Mouse (Mus musculus) midbrain, postnatal 0 days (tissue): ENCODE results near the gene Uspl1. TPM values are rescaled to one million over a fixed set of nuclear protein-coding genes. Genes with fewer than 3 reads are reported as not detected.

Experiments used
- ATAC-seq: fragments of 200-750 bp; cut with Nextera tagmentation; 2 replicates; pipeline ENCODE4 v1.8.0; 2017; ENCODE audit warnings: moderate number of reproducible peaks, mild to moderate bottlenecking, moderate TSS enrichment, moderate library complexity; ENCODE audit not compliant: low FRiP score
- DNase-seq: peaks from one replicate; pipeline ENCODE4 v3.0.0-alpha.2; 2015; ENCODE audit warnings: low spot score
- H3K27ac ChIP-seq: fragments of 300-500 bp; sonication (generic); 2 replicates; pipeline ENCODE4 v1.5.1; 2014; ENCODE audit warnings: low read depth, mild to moderate bottlenecking, low read length, mixed read lengths
- H3K27me3 ChIP-seq: fragments of 300-500 bp; sonication (generic); 2 replicates; pipeline ENCODE4 v1.6.1; 2014; ENCODE audit warnings: low read length, control low read depth, mixed read lengths; ENCODE audit not compliant: insufficient read depth
- H3K36me3 ChIP-seq: fragments of 300-500 bp; sonication (generic); 2 replicates; pipeline ENCODE4 v1.6.1; 2014; ENCODE audit warnings: low read length, control low read depth, mixed read lengths; ENCODE audit not compliant: insufficient read depth
- H3K4me1 ChIP-seq: fragments of 300-500 bp; sonication (generic); 2 replicates; pipeline ENCODE4 v1.6.1; 2014; ENCODE audit warnings: mild to moderate bottlenecking, control low read depth, antibody characterized with exemption, low read length, mixed read lengths; ENCODE audit not compliant: insufficient read depth
- H3K4me2 ChIP-seq: fragments of 300-500 bp; sonication (generic); 2 replicates; pipeline ENCODE4 v1.6.1; 2014; ENCODE audit warnings: low read depth, mild to moderate bottlenecking, low read length, mixed read lengths; ENCODE audit not compliant: poor library complexity, severe bottlenecking
- H3K4me3 ChIP-seq: fragments of 300-500 bp; sonication (generic); 2 replicates; pipeline ENCODE4 v1.5.1; 2014; ENCODE audit warnings: low read depth, mild to moderate bottlenecking, low read length, moderate library complexity
- H3K9ac ChIP-seq: fragments of 300-500 bp; sonication (generic); replicated peaks from 2 replicates; pipeline ENCODE4 v1.6.1; 2014; ENCODE audit warnings: mild to moderate bottlenecking, low read length, moderate library complexity, mixed read lengths; ENCODE audit not compliant: poor library complexity, severe bottlenecking
- H3K9me3 ChIP-seq: fragments of 300-500 bp; sonication (generic); 2 replicates; pipeline ENCODE4 v1.6.1; 2016; ENCODE audit warnings: low read length, control low read depth
- CTCF ChIP-seq: IDR thresholded peaks from 2 replicates; pipeline ENCODE4 v1.5.1; 2016; ENCODE audit warnings: antibody characterized with exemption, mild to moderate bottlenecking
- WGBS: fragments of 180-500 bp; shearing (Covaris S2); extraction: QIAGEN DNeasy Blood & Tissue Kit; methylation state at CpG from one replicate; pipeline ENCODE4 v1.1.7; 2014; 5-methylcytosine and 5-hydroxymethylcytosine counted together
- polyA plus RNA-seq: library from polyadenylated mRNA; unstranded; fragments of >200 nt; fragmentation: Nextera tagmentation; extraction: Ambion mirVana; gene quantifications from 2 replicates; pipeline ENCODE4 v1.2.1, GENCODE M21; 2015
- total RNA-seq: library from RNA; depleted of rRNA; stranded (reverse); fragments of >200 nt; gene quantifications from 2 replicates; pipeline ENCODE4 v1.2.3, GENCODE M21; 2014

Uspl1 gene
- total and polyA plus RNA-seq, 2 experiments from 2014 or later = 47.0 to 48.1 TPM

DNA sequence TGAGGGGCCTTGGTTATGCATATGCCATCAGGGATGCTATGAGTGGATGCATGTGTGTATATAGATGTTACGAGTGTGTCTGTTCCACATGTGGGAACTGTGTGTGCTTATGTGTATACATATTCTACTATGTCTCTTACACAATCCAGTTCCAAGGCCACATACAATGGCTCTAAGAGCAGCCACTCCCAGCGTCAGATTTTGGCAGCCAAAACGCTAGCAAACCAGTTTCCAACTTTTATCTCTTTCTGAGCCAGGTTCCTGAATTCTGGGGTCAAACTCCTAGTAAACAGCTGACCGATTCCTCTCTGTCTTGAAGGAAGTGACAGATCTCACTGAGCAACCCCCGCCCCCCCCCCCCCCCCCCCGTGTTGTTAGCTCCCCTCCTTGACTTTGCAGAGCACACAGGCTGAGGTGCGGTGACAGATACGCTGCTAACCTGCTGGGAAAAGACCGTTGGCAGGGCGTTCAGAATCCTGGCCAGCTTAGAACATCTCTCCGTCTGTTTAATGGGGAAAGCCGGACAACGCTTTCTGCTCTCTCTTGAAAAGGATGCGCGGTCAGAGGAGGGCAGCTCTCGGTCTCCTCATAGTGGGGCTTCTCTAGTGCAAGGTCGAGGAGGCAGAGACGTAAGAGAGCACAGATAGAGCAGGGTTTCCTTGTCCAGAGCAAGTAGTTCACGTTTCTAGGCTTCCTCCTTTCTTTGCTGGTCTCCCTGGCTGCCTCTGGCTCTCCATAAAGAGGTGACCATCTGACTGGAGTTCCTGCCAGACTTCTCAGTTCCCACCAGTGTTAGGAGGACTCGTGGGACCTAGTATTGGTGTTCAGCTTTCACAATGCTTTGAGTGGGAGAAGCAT lies 63.1 kb downstream of the Uspl1 start:
- 46% methylated on average over 18 of the region's 20 CpGs for WGBS
- no peak for TF ChIP-seq CTCF

GRCm38 (mm10) chr5:149252303-149252702 lies 68.2 kb downstream of the Uspl1 start:
- no peak overlapping the region for H3K9ac ChIP-seq
- 81% methylated on average over 3 of the region's 3 CpGs for WGBS
- no peak for TF ChIP-seq CTCF
- no peaks in the 10 kb centered on the region for H3K4me1 ChIP-seq
- no peak overlapping the region for H3K4me3 ChIP-seq
- ATAC-seq = no peak
- no peaks in the 10 kb centered on the region for H3K36me3 ChIP-seq
- H3K9me3 ChIP-seq = no peaks in the 10 kb centered on the region
- no peaks in the 10 kb centered on the region for H3K27me3 ChIP-seq
- H3K4me2 ChIP-seq = no peak overlapping the region
- DNase-seq = no peak
- H3K27ac ChIP-seq = no peak overlapping the region

More for the DNA sequence above, 63.1 kb downstream of the Uspl1 start:
- H3K4me3 ChIP-seq = no peak overlapping the region
- 0 out of 2 replicates have a peak, but pooled peaks cover 4% of the 10 kb centered on the region for H3K4me1 ChIP-seq
- peak; percentile 14 for DNase-seq
- ATAC-seq = no peak
- no peaks in the 10 kb centered on the region for H3K9me3 ChIP-seq
- no peak overlapping the region for H3K4me2 ChIP-seq
- H3K36me3 ChIP-seq = no peaks in the 10 kb centered on the region
- no peak overlapping the region for H3K27ac ChIP-seq
- no peaks in the 10 kb centered on the region for H3K27me3 ChIP-seq
- no peak overlapping the region for H3K9ac ChIP-seq

DNA sequence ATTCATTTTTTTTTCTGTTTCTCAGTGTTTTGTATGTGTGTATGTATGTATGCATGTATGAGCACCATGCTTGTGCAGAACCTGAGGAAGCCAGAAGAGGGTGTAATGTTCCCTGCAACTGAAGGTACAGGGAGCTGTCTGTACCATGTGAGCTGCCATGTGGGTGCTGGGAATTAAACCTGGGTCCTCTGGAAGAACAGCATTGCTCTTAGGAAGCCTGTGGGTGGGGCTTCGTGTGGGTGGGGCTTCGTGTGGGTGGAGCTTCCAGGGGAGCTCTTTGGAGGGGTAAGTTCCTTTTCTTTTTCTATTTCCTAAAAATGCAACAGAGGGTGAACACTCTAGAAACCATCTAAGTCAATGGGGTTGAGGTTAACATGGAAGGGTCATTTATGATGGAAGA lies 69.3 kb downstream of the Uspl1 start:
- H3K27me3 ChIP-seq = no peaks in the 10 kb centered on the region
- H3K4me3 ChIP-seq = no peak overlapping the region
- DNase-seq (no peak), ATAC-seq (no peak)
- TF ChIP-seq CTCF = no peak
- 90% methylated on average over 2 of the region's 2 CpGs for WGBS
- H3K4me1 ChIP-seq = no peaks in the 10 kb centered on the region
- H3K4me2 ChIP-seq = no peak overlapping the region
- no peak overlapping the region for H3K9ac ChIP-seq
- no peaks in the 10 kb centered on the region for H3K9me3 ChIP-seq
- H3K36me3 ChIP-seq = no peaks in the 10 kb centered on the region
- no peak overlapping the region for H3K27ac ChIP-seq

GRCm38 (mm10) chr5:149255522-149255921 lies 71.4 kb downstream of the Uspl1 start:
- no peak overlapping the region for H3K4me2 ChIP-seq
- H3K9ac ChIP-seq = no peak overlapping the region
- TF ChIP-seq CTCF = no peak
- ATAC-seq (no peak), DNase-seq (no peak)
- peaks cover 3% of the 10 kb centered on the region; the same call in 1 of the 2 replicates for H3K4me1 ChIP-seq
- WGBS = 81% methylated on average over 2 of the region's 2 CpGs
- H3K27me3 ChIP-seq = no peaks in the 10 kb centered on the region
- H3K9me3 ChIP-seq = no peaks in the 10 kb centered on the region
- H3K27ac ChIP-seq = no peak overlapping the region
- no peak overlapping the region for H3K4me3 ChIP-seq
- no peaks in the 10 kb centered on the region for H3K36me3 ChIP-seq

DNA sequence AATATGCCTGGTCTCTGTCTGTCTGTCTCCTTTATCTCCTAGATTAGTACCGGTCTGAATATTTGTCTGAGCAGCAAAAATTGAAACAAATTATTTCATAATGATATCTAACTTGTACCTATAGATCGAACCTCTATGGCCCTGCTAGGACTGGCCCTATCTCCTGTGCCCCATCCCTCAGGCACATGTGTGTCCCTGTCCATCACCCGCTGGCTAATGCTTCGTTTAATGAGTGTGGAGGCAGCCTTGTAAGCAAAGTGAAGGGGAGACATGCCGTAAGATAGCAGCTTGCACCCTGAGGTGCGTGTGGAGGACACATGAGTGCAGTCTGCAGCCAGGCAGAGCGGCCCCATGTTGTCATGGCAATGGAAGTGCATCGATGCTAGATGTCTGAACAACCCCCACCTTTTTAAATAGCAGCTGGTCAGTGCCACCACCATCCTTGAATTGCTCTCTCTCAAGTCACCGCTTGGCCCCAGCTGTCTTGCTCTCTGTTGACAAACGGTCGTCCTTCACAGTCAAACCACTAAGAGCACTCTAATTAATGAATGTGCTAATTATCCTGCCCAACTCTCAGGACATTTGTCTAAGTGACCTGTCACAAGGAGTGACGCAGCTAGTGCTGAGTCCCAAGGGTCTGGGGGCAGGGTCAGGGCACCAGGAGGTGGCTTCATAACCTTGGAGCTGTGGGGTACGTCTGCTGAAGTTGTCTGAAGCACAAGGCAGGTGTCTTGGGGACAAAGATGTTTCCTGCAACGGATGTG lies 73.5 kb downstream of the Uspl1 start:
- WGBS = 49% methylated on average over 14 of the region's 14 CpGs
- Histone ChIP-seq H3K9me3 (no peaks in the 10 kb centered on the region), H3K27ac (no peak overlapping the region), H3K4me1 (peaks cover 3% of the 10 kb centered on the region; the same call in 1 of the 2 replicates), H3K4me2 (no peak overlapping the region), H3K36me3 (no peaks in the 10 kb centered on the region), H3K27me3 (no peaks in the 10 kb centered on the region), H3K4me3 (no peak overlapping the region), H3K9ac (no peak overlapping the region)
- ATAC-seq = peak; percentile 58; the same call in 1 of the 2 replicates
- DNase-seq = peak; percentile 56
- TF ChIP-seq CTCF = no peak
